Mouse (Mus musculus) naive thymus-derived CD4-positive, alpha-beta T cell, adult 2 months (primary cell): ENCODE measurements around the gene Vps13d.

Experiments used
- DNase-seq: peaks from one replicate; pipeline ENCODE4 v3.0.0-alpha.2; 2011; ENCODE audit warnings: low read depth

Vps13d gene

GRCm38 (mm10) chr4:145079324-145079723, 115.5 kb downstream of the Vps13d start:
- DNase-seq: no peak

GRCm38 (mm10) chr4:145074276-145074675, 120.5 kb downstream of the Vps13d start:
- no peak for DNase-seq

GRCm38 (mm10) chr4:145073728-145074127, 121.1 kb downstream of the Vps13d start:
- no peak for DNase-seq

GRCm38 (mm10) chr4:145071942-145072341, 122.9 kb downstream of the Vps13d start:
- no peak for DNase-seq

- no peak for DNase-seq
Observed at GRCm38 (mm10) chr4:145067019-145067680, 127.7 kb downstream of the Vps13d start.

GRCm38 (mm10) chr4:145066336-145067018, 128.3 kb downstream of the Vps13d start:
- DNase-seq: no peak

GRCm38 (mm10) chr4:145058749-145059442, 135.9 kb downstream of the Vps13d start:
- no peak for DNase-seq

GRCm38 (mm10) chr4:145056346-145056745, 138.5 kb downstream of the Vps13d start:
- no peak for DNase-seq

GRCm38 (mm10) chr4:145055792-145056191, 139.0 kb downstream of the Vps13d start:
- no peak for DNase-seq

- DNase-seq: no peak
Observed at GRCm38 (mm10) chr4:145054369-145054768, 140.4 kb downstream of the Vps13d start.

GRCm38 (mm10) chr4:145052697-145053096, 142.1 kb downstream of the Vps13d start:
- DNase-seq: no peak

GRCm38 (mm10) chr4:145052282-145052681, 142.5 kb downstream of the Vps13d start:
- DNase-seq: no peak

GRCm38 (mm10) chr4:145051209-145051969, 143.4 kb downstream of the Vps13d start:
- DNase-seq: no peak

- DNase-seq: no peak
Observed at GRCm38 (mm10) chr4:145050518-145051208, 144.1 kb downstream of the Vps13d start.

- DNase-seq: no peak
Observed at GRCm38 (mm10) chr4:145047964-145048363, 146.8 kb downstream of the Vps13d start.

- no peak for DNase-seq
Observed at GRCm38 (mm10) chr4:145046032-145046401, 148.8 kb downstream of the Vps13d start.

GRCm38 (mm10) chr4:145045312-145046031, 149.3 kb downstream of the Vps13d start:
- peak; percentile 67 for DNase-seq

- DNase-seq: no peak
Observed at GRCm38 (mm10) chr4:145041223-145041870, 153.5 kb downstream of the Vps13d start.

- no peak for DNase-seq
Observed at GRCm38 (mm10) chr4:145037631-145038416, 157.0 kb downstream of the Vps13d start.

- no peak for DNase-seq
Observed at GRCm38 (mm10) chr4:145037006-145037405, 157.8 kb downstream of the Vps13d start.
